Mouse (Mus musculus) spleen, adult 12 weeks (tissue): ENCODE measurements at regions not wholly inside any gene's neighbourhood (a gene's known extent, or its start where the extent isn't known, plus 50 kb on each side); places are given as distances from the start of the nearest gene placed in this dataset.

Experiments
- DNase-seq: peaks from one replicate; pipeline ENCODE4 v3.0.0; 2022; ENCODE audit warnings: low spot score

DNA sequence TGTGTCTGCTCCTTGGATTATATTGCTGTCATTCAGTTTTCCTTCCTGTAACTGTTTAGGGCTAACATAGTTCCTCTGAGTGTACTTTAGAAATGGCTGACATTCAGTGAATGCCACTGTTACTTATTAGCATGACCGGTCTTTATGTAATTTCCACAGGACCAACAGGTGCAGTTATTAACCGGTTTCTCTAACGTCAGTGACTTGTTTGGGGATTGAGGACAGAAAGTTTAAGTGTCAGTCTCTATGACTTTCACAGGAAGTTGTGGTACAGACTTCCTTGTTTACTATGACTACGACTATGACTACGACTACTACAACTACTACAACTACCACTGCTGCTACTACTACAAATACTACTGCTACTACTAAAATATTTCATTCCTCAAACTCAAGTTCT is 170.4 kb upstream of the Ptger4 start:
- DNase-seq, result no peak

GRCm38 (mm10) chr15:5416031-5416430 is 172.0 kb upstream of the Ptger4 start:
- no peak for DNase-seq

- no peak for DNase-seq
Observed at GRCm38 (mm10) chr15:5426641-5427040, 182.7 kb upstream of the Ptger4 start.

GRCm38 (mm10) chr15:5427319-5428048 is 183.5 kb upstream of the Ptger4 start:
- DNase-seq, result no peak

DNA sequence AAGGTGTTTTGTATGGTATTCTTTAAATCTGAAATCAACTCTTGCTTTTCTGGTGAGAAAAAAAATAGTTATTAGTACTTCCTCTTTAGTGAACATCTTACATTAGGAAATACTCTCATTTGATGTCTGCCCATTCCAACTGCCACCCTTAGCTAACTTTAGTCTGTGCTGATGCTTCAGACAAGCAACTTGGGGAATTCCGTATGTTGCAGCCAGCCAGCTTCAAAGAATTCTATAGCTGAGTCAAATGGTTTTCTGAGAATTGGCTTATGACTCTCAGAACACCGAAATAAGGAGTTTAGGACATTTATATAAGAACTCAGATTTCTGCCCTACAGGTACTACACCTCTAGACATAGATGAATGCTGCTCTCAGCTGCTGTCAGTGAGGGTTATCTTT is 188.0 kb upstream of the Ptger4 start:
- no peak for DNase-seq

DNA sequence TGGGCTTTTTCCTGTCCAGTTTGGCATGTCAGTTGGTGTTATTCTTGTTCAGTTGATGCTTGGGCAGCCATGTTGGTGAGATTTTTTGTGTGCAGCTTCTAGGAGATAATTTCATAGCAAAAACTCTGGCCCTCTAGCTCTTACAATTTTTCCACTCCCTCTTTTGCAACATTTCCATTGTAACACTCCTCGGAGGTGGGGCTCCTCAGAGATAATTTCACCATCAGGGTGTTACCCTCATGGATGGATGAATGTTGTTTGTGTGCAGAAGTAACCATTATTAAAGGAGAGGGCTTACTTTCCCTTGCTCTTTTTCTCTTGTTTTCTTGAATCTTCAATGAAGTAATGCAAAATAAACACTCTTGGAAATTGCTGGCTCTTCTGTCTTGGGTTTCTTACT is 193.0 kb upstream of the Ptger4 start:
- no peak for DNase-seq

DNA sequence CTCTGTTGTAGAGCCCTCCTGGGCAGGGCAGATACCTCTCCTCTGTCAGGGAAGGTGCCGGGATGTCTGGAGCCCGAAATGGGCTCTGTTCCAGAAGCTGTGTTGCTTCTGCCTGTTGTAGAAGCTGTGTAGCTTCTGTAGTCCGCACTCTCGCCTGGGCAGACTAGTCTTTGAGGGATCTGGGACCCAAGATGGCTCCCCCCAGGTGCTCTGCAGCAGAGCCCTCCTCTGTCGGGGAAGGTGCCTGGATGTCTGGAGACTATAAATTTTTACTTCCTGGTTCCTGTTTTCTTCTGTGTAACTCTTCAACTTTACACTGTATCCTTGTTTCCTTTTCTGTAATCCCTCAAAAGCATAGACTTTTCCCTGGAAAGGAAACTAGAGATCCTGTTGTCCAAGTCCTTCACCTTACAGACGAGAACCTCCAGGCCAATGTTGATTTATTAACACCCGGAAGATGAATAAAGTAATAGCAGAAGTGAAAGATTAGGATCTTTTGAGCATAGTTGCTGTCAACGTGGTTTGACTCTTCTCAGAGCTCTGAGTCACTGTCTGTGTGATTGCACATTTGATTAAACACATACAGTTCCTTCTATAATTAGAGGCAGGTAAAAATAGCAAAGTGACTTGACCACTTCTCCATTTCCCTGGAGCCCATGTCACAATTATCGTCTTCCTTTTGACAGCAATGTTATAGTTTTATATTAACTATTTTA is 202.2 kb upstream of the Ptger4 start:
- no peak for DNase-seq

- peak; percentile 4 for DNase-seq
Observed at GRCm38 (mm10) chr15:5446756-5447314, 202.8 kb upstream of the Ptger4 start.

GRCm38 (mm10) chr15:5447707-5448496 is 203.9 kb upstream of the Ptger4 start:
- DNase-seq, result no peak

DNA sequence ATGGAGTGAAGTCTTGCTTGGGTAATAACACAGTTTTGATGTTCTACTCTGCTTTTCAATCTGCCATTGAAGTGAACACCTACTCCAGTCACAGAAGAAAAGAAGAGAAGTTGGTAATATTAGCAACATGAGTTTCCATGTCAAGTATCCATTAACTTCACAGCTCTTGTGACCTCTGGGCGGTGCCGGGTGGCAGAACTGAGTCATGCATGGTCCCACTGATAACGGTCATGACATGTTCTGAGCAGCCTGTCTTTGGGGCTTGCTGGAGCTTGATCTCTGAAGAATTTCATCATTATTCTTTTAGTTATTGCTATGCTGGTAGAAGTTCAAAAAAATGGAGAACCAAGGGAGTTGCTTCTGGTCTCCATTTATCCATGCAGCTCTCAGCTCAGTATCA is 215.1 kb upstream of the Ptger4 start:
- DNase-seq, result peak; percentile 8

GRCm38 (mm10) chr15:5459580-5459979 is 215.6 kb upstream of the Ptger4 start:
- no peak for DNase-seq

DNA sequence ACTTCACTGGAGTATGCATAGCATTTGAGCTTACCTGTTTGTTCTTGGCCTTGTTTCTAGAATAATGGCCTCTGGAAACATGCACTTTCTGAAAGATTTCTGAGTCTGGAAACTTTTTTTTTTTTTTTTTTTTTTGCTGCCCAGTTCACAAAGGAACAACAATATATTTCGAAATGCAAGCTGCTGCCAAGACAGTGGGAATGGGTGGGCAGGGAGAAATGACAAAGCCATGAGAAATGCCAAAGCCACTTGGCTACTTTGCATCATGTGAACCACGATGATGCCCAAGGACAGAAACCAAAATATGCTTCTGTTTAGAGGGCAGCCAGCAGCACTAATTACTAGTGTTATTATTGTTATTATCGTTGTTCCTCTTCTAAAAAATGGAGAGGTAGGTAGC is 218.7 kb upstream of the Ptger4 start:
- no peak for DNase-seq

- DNase-seq, result no peak
Observed at GRCm38 (mm10) chr15:5464732-5465131, 220.7 kb upstream of the Ptger4 start.

GRCm38 (mm10) chr15:5468535-5469073 is 224.6 kb upstream of the Ptger4 start:
- no peak for DNase-seq

DNA sequence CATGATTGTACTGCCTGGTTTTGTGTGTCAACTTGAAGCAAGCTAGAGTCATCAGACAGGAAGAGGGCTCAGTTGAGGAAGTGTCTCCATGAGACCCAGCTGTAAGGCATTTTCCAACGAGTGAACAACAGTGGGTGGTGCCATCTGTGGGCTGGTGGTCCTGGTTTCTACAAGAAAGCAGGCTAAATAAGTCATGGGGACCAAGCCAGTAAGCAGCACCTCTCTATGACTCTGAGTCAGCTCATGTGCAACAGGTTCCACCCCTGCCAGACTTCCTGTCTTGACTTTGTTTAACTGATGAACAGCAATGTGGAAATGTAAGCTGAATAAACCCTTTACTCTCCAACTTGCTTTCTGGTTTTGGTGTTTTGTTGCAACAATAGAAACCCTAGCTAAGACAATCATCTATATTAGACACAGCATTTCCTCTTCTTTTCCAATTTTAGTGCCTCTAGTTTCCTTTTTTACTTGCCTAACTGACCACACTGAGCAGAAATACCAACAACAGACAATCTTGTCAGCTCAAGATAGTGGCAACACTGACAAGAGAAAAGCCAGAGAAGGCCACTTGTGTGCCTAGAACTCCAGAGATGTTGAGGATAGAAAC is 231.5 kb upstream of the Ptger4 start:
- no peak for DNase-seq

DNA sequence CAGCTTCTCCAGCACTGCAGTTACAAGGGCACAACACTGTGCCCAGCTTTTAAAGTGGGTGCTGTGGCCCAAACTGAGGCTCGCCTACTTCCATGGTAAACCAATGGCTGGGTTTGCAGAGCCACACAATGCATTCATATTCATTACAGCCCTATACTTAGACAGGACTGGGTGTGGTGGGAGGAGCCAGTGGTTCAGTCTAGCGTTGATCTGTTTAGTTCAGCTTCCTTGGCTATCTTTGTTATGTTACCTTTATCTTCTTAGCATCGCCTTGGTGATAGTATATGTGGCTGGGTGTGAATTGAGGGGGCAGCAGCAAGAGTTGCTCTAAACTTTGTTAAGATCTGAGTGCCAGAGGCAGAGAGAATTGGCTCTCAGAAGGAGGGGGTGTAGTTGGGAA is 249.3 kb upstream of the Ptger4 start:
- DNase-seq, result no peak

DNA sequence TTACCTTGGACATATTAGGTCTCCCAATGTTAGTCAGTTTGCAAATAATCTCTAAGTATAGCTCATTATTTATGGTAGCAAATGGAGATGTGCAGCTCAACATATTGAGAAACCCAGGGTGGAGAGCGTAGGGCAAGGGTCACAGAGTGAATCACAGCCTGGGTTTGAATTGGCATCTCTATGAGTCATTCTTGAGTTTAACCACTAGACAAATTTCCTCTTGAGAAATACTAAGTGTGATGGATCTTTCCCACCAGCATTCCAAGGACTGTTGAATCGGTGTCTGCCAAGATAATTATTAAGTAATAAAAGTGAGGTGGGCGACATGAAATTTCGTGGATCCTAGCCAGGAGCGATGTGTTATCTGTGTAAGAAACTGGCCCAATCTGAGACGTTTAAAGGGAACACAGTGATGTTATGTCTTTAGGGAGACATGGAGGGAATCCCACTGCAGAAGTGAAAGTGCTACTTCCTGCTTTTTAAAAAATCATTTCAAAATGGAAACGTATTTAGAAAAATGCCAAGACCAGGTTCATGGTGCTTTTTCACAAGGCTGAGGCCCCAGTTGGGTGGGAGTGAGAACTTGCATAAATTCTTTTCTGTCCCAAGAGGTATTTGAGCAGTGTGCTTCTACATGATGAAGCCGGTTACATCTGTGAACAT is 251.3 kb upstream of the Ptger4 start:
- no peak for DNase-seq

- no peak for DNase-seq
Observed at GRCm38 (mm10) chr15:5495954-5496353, 252.0 kb upstream of the Ptger4 start.

- DNase-seq, result no peak
Observed at GRCm38 (mm10) chr15:5504502-5504901, 260.5 kb upstream of the Ptger4 start.

DNA sequence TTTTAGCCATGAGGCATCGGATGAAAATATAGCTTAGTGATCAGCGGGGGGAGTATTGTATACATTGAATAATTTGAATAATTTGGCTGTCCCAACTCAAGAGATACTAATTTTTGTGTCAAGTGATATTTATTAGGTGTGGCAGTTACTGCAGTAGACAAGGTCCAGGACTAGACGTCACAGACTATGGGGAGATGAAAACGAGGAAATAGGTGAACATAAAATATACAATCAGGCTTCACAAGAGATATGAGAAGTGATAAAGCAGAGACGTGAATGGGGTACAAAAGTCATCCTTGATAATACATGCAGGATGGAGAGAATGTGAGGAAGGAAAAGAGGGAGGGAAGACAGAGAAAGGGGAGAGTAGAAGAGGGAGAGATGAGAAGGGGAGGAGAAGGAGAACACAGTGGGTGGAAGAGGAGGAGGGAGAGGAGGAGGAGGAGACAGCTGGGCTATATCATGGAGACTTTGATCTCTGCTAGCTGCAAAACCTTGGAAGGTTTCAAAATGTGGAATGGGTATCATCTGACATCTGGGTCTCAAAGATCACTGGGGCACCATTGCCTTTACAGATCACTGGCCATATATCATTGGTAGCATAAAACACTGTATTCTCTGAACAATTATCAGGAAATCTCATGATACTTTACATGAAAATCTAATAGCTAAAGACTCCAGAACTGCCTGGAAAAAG is 263.0 kb upstream of the Ptger4 start:
- DNase-seq, result no peak

DNA sequence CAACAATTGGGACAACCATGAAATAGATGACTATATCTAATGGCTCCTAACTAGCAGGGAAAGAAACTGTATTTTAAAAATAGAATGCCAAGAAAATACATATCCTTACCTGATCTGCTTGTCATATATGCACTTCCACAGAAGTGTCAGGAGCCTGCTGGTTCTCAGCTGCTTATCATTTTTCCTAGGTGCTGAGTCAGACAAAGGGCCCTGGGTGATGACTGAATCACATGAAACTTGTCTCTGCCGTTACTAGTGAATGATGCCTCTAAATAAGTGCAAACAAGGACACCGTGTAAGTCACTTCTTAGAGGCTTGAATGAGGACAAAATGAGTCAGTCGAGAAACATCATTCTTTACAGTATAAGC is 263.5 kb upstream of the Ptger4 start:
- no peak for DNase-seq
